Mouse (Mus musculus): ENCODE results near the gene Rere. TPM values are rescaled to one million over a fixed set of nuclear protein-coding genes. Genes with fewer than 3 reads are reported as not detected.

The Rere gene
- polyA plus RNA-seq, 1 experiment from 2014 or later = 22.2 TPM

DNA sequence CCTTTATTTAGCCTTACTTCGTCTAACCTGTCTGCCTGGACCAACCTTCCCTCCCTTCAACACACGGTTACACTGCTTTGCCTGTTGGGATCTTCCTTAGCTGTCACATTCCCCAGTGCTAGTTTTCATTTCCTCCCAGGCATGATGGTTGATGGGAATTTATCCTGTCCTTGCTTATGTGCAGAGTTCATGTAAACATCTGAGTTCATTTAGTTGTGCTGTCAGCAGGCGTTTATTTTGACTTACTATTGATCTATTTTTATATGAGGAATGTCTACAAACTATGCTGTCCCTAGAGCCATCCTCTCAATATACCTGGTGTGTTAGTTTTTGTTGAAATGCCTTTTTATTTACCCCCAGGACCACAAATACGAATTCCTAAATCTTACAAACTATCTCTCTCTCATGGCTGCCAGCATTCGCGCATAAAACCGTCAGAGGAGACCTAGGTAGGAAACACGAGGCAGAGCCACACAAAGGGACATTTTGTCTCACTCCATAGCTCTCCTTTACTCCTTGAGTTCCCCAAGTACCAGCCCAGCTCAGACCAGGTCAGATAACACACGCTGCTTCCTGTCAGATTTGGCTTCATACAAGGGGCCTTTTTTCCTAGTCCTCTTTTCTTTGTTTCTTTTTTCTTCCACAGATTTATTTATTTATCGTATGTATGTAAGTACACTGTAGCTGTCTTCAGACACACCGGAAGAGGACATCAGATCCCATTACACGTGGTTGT, 173.3 kb downstream of the Rere start:
- Histone ChIP-seq H3K4me2 (ENCODE audit: low read depth, low read length) (no peak overlapping the region), H3K4me1 (ENCODE audit: control insufficient read depth, insufficient read depth, low read length) (peaks cover 23% of the 10 kb centered on the region), H3K9ac (ENCODE audit: low read depth, low read length) (no peak overlapping the region), H3K9me3 (ENCODE audit: control insufficient read depth, low read length) (no peaks in the 10 kb centered on the region), H3K4me3 (ENCODE audit: low read length) (no peak overlapping the region), H3K27me3 (replicated peaks; ENCODE audit: control insufficient read depth, insufficient read depth, low read length) (no peaks in the 10 kb centered on the region), H3K36me3 (ENCODE audit: control insufficient read depth, insufficient read depth, low read length) (no peaks in the 10 kb centered on the region), H3K27ac (ENCODE audit: low read length) (no peak overlapping the region)
- WGBS = 48% methylated on average over 12 of the region's 12 CpGs
- no peak for ATAC-seq

DNA sequence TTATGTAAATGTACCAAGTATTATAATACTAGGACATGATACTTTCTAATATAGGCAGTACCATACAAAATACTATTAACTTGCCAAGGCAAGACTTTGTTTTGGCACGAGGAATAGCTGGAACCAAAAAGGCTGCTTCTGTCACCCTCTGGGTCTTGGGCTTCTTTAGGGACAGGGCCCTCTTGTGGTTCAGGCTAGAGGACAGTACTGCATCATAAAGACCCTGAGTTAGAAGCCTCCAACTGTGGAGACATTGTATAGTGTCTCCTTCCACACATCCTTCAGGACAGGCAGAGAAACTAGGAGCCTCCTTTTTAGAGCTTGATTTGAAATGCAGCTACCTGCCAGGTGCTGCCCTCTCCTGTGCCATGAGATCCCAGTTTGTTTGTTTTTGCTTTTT, 174.3 kb downstream of the Rere start:
- Histone ChIP-seq H3K9ac (ENCODE audit: low read depth, low read length) (no peak overlapping the region), H3K27ac (ENCODE audit: low read length) (no peak overlapping the region), H3K27me3 (replicated peaks; ENCODE audit: control insufficient read depth, insufficient read depth, low read length) (no peaks in the 10 kb centered on the region), H3K4me1 (ENCODE audit: control insufficient read depth, insufficient read depth, low read length) (peaks cover 23% of the 10 kb centered on the region), H3K4me3 (ENCODE audit: low read length) (no peak overlapping the region), H3K36me3 (ENCODE audit: control insufficient read depth, insufficient read depth, low read length) (no peaks in the 10 kb centered on the region), H3K4me2 (ENCODE audit: low read depth, low read length) (no peak overlapping the region), H3K9me3 (ENCODE audit: control insufficient read depth, low read length) (no peaks in the 10 kb centered on the region)
- WGBS = 73% methylated on average over 1 of the region's 1 CpGs
- ATAC-seq = no peak

DNA sequence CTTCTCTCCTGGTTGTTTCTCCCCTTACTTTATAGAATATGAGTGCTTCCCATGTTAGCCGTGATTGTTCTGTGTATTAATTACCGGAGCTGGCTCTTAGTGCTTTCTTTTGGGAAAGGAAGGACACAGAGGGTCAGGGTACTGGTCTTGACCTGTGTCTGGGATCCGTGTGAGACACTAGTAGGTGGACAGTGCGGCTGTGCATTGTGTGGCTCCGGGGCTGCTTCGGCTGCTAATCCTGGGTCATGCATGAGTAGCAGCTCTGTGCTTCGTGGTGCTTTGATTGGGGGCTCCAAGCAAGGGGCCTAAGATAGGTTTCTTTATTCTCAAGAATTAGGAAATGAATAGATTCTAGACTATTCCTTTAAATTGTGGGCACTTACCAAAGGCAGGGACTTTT, 175.0 kb downstream of the Rere start:
- H3K4me3 ChIP-seq (ENCODE audit: low read length) = no peak overlapping the region
- H3K27me3 ChIP-seq (replicated peaks; ENCODE audit: control insufficient read depth, insufficient read depth, low read length) = no peaks in the 10 kb centered on the region
- no peaks in the 10 kb centered on the region for H3K9me3 ChIP-seq (ENCODE audit: control insufficient read depth, low read length)
- 78% methylated on average over 7 of the region's 7 CpGs for WGBS
- H3K4me2 ChIP-seq (ENCODE audit: low read depth, low read length) = no peak overlapping the region
- peaks cover 28% of the 10 kb centered on the region for H3K4me1 ChIP-seq (ENCODE audit: control insufficient read depth, insufficient read depth, low read length)
- H3K27ac ChIP-seq (ENCODE audit: low read length) = no peak overlapping the region
- no peak for ATAC-seq
- no peaks in the 10 kb centered on the region for H3K36me3 ChIP-seq (ENCODE audit: control insufficient read depth, insufficient read depth, low read length)
- no peak overlapping the region for H3K9ac ChIP-seq (ENCODE audit: low read depth, low read length)

DNA sequence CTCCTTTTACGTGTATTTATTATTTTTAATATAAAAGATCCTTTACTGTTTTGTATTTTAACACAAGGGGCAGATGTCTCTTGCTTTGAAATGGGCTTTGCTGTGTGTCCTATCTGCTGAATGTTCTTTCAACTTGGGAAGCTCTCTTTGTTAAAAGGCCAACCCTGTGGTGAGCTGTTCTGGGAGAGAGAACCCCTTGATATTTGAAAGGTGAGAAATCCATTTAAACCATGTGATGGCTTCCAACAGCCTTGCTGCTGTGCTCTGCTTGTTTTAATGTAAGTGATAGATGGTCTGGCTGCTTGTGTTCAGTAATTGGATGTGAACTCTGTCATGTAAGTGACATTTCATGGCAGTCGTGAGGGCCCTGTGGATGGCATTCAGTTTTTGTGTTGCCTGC, 175.4 kb downstream of the Rere start:
- H3K4me1 ChIP-seq (ENCODE audit: control insufficient read depth, insufficient read depth, low read length) = peaks cover 28% of the 10 kb centered on the region
- no peak overlapping the region for H3K4me3 ChIP-seq (ENCODE audit: low read length)
- no peak overlapping the region for H3K9ac ChIP-seq (ENCODE audit: low read depth, low read length)
- H3K27ac ChIP-seq (ENCODE audit: low read length) = no peak overlapping the region; the same call in 1 of the 2 replicates
- H3K4me2 ChIP-seq (ENCODE audit: low read depth, low read length) = no peak overlapping the region
- H3K27me3 ChIP-seq (replicated peaks; ENCODE audit: control insufficient read depth, insufficient read depth, low read length) = no peaks in the 10 kb centered on the region
- no peak for ATAC-seq
- WGBS = 71% methylated on average over 2 of the region's 2 CpGs
- no peaks in the 10 kb centered on the region for H3K9me3 ChIP-seq (ENCODE audit: control insufficient read depth, low read length)
- H3K36me3 ChIP-seq (ENCODE audit: control insufficient read depth, insufficient read depth, low read length) = no peaks in the 10 kb centered on the region

DNA sequence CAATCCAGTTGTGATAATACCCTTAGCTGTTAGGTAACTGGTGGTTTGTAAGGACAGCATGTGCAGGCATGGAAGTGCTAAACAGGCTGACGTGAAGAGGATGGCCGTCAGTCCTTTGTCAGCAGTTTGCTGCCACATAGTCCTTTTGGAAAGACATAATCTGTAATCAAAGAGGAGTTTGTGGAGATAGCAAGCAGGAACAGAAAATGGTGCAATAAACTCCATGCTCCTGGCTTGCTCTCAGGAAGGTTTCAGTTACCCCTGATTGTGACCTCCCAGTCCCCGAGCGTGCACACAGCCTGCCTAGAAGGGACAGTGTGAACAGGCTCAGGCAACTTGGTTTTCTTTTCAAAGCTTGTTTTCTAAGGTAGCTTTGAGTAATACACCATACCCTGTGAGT, 175.9 kb downstream of the Rere start:
- no peak overlapping the region for H3K4me2 ChIP-seq (ENCODE audit: low read depth, low read length)
- no peak overlapping the region for H3K9ac ChIP-seq (ENCODE audit: low read depth, low read length)
- H3K27ac ChIP-seq (ENCODE audit: low read length) = no peak overlapping the region; the same call in 1 of the 2 replicates
- no peaks in the 10 kb centered on the region for H3K27me3 ChIP-seq (replicated peaks; ENCODE audit: control insufficient read depth, insufficient read depth, low read length)
- H3K9me3 ChIP-seq (ENCODE audit: control insufficient read depth, low read length) = no peaks in the 10 kb centered on the region
- H3K36me3 ChIP-seq (ENCODE audit: control insufficient read depth, insufficient read depth, low read length) = no peaks in the 10 kb centered on the region
- H3K4me3 ChIP-seq (ENCODE audit: low read length) = no peak overlapping the region
- H3K4me1 ChIP-seq (ENCODE audit: control insufficient read depth, insufficient read depth, low read length) = peaks cover 30% of the 10 kb centered on the region
- ATAC-seq = no peak
- WGBS = 63% methylated on average over 4 of the region's 4 CpGs

DNA sequence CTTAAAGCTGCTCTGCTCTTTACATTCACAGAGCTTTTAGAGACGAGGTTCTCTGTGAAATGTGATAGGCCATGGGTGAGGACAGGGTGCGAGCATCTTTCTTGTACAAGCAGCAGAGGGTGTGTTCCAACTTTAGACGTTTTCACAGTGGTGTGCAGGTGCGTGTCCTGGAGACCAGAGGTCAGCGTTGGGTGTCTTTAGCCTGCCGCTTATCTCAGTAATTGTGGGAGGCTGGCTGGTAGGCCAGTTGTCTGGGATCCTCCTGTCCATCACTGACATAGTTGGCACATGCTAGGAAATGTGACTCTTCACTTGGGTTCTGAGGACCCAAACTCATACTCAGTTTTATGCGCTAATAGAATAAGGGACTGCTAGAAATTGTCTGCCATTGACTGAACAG, 176.3 kb downstream of the Rere start:
- no peaks in the 10 kb centered on the region for H3K36me3 ChIP-seq (ENCODE audit: control insufficient read depth, insufficient read depth, low read length)
- H3K27ac ChIP-seq (ENCODE audit: low read length) = no peak overlapping the region
- ATAC-seq = no peak
- H3K4me2 ChIP-seq (ENCODE audit: low read depth, low read length) = no peak overlapping the region
- H3K9ac ChIP-seq (ENCODE audit: low read depth, low read length) = no peak overlapping the region
- peaks cover 33% of the 10 kb centered on the region for H3K4me1 ChIP-seq (ENCODE audit: control insufficient read depth, insufficient read depth, low read length)
- H3K27me3 ChIP-seq (replicated peaks; ENCODE audit: control insufficient read depth, insufficient read depth, low read length) = no peaks in the 10 kb centered on the region
- H3K4me3 ChIP-seq (ENCODE audit: low read length) = no peak overlapping the region
- no peaks in the 10 kb centered on the region for H3K9me3 ChIP-seq (ENCODE audit: control insufficient read depth, low read length)
- WGBS = 68% methylated on average over 7 of the region's 7 CpGs

DNA sequence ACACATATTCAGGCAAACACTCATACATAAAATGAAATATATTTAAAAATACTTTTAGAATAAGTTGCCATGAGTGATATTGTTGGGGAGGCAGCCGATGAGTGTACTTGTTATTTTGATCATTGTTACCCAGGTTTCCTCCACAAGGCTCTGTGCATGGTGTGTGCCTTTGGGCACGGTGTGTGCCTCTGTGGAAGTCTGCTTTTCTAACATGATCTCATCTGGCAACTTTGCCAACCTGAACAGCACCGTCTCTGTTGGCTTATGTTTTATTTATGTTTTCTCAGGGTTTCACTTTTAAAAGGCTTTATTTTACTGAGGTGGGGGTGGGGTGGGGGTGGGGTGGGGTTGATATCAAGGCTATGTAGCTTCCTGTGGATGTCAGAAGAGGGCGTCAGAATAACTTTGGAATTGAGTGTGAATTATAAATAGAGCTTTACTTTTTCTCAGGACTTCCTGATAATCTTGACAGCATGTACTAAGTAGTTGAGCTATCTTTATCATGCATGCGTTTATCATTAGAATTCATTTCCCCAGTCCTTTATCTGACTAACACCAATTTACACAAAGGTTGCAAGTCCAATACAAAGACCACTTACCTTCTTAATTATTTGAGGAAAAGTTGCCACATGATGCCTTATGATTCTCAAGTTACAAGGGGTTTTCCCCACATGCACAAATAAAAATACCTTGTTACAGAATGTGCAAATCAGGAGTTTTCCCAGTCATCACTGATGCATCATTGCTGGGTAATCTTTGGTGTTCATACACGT, 177.8 kb downstream of the Rere start:
- H3K4me1 ChIP-seq (ENCODE audit: control insufficient read depth, insufficient read depth, low read length) = peaks cover 33% of the 10 kb centered on the region
- WGBS = 58% methylated on average over 6 of the region's 6 CpGs

DNA sequence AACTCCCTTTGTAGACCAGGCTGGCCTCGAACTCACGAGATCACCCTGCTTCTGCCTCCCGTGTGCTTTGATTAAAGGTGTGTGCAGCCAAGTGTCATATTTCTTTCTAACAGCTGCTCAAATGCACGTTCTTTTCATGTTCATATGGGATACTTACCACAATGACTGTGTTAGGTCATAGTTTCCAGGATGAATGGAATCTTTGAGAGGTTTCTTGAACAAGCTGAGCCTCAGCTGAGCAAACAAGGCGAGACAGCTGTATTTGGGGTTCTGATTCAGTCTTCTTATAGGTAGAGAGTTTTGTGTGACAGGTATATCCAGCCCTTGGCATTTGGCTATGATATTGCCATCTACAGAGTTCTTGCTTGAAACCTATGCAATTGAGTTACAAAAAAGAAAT, 179.0 kb downstream of the Rere start:
- Histone ChIP-seq H3K4me2 (ENCODE audit: low read depth, low read length) (no peak overlapping the region), H3K9me3 (ENCODE audit: control insufficient read depth, low read length) (no peaks in the 10 kb centered on the region), H3K27me3 (replicated peaks; ENCODE audit: control insufficient read depth, insufficient read depth, low read length) (no peaks in the 10 kb centered on the region), H3K9ac (ENCODE audit: low read depth, low read length) (no peak overlapping the region), H3K27ac (ENCODE audit: low read length) (no peak overlapping the region), H3K4me3 (ENCODE audit: low read length) (no peak overlapping the region), H3K36me3 (ENCODE audit: control insufficient read depth, insufficient read depth, low read length) (no peaks in the 10 kb centered on the region), H3K4me1 (ENCODE audit: control insufficient read depth, insufficient read depth, low read length) (peaks cover 30% of the 10 kb centered on the region)
- WGBS = 74% methylated on average over 5 of the region's 5 CpGs
- ATAC-seq = no peak

More for the DNA sequence above, 177.8 kb downstream of the Rere start:
- Histone ChIP-seq H3K27me3 (replicated peaks; ENCODE audit: control insufficient read depth, insufficient read depth, low read length) (no peaks in the 10 kb centered on the region), H3K36me3 (ENCODE audit: control insufficient read depth, insufficient read depth, low read length) (no peaks in the 10 kb centered on the region), H3K4me3 (ENCODE audit: low read length) (no peak overlapping the region), H3K4me2 (ENCODE audit: low read depth, low read length) (no peak overlapping the region), H3K9ac (ENCODE audit: low read depth, low read length) (no peak overlapping the region), H3K9me3 (ENCODE audit: control insufficient read depth, low read length) (no peaks in the 10 kb centered on the region), H3K27ac (ENCODE audit: low read length) (no peak overlapping the region)
- ATAC-seq = no peak

DNA sequence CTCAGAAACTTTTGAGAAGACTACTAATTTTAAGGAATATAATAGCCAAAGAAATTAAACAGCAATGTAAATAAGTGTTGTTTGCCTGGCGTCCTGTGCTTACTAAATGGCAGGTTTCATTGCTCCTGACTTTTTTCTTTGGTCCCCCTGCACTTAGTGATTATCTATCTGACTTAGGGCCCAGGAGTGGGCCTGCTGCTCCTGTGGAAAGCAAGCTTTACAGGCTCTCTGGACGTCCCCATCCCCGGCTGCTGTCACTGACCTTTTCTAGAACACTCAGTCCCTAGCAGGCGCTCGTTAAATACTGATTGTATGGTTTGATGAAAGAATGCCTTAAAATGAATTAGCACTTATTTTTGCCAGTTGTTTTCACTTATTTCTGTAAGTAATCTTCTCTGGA, 179.6 kb downstream of the Rere start:
- H3K9me3 ChIP-seq (ENCODE audit: control insufficient read depth, low read length) = no peaks in the 10 kb centered on the region
- ATAC-seq = no peak
- WGBS = 66% methylated on average over 5 of the region's 5 CpGs
- H3K4me1 ChIP-seq (ENCODE audit: control insufficient read depth, insufficient read depth, low read length) = peaks cover 30% of the 10 kb centered on the region
- H3K9ac ChIP-seq (ENCODE audit: low read depth, low read length) = no peak overlapping the region
- no peaks in the 10 kb centered on the region for H3K36me3 ChIP-seq (ENCODE audit: control insufficient read depth, insufficient read depth, low read length)
- H3K4me2 ChIP-seq (ENCODE audit: low read depth, low read length) = no peak overlapping the region
- H3K27ac ChIP-seq (ENCODE audit: low read length) = no peak overlapping the region
- no peak overlapping the region for H3K4me3 ChIP-seq (ENCODE audit: low read length)
- H3K27me3 ChIP-seq (replicated peaks; ENCODE audit: control insufficient read depth, insufficient read depth, low read length) = no peaks in the 10 kb centered on the region

Data from intestine, embryonic 16.5 days (tissue).